Mouse (Mus musculus) brain, adult 2 months (tissue): ENCODE data around the gene Olfr437.
"Not testable (repeated sequence)": the region's sequence is repeated elsewhere in the genome, so short reads cannot be mapped to it uniquely, and the experiment has no call there.

Experiments used
- DNase-seq: peaks from one replicate; pipeline ENCODE4 v3.0.0; 2011; ENCODE audit warnings: low read depth, low spot score

Olfr437 gene

DNA sequence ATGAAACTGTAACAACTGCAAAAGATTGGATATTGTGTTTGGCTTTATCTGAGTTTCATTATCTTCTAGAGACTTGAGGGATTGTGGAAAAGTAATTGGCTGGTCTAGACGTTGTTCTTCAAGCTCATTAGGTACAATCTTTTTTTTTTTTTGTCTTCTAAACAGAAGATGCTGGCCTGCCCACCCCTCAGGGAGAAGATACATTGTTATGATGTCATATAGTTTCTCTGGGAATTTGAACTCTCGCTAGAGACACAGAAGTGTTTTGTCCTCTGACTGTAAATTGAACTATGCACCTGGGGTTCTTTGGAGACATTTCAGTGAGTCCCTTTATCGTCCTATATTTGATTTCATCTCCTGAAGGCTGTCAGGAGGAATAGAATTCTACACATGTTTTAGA lies at the start of gene Olfr437:
Olfr437 (plus strand) TSS at position 301 of the 400 bp plus-strand sequence.
- no peak for DNase-seq

GRCm38 (mm10) chr6:43146267-43146666 lies 16.8 kb upstream of the Olfr437 start, which contains the start of gene Olfr237-ps1:
Olfr237-ps1 (plus strand) TSS chr6:43146567.
- DNase-seq: not testable (repeated sequence)

- peak; percentile 76 for DNase-seq
Measured at GRCm38 (mm10) chr6:43159502-43159901, 3.6 kb upstream of the Olfr437 start.

GRCm38 (mm10) chr6:43167246-43167645 lies 4.2 kb downstream of the Olfr437 start:
- DNase-seq: peak; percentile 60

GRCm38 (mm10) chr6:43171840-43172239 lies 8.8 kb downstream of the Olfr437 start, which contains the start of gene Olfr13:
Olfr13 (plus strand) TSS chr6:43172140.
- DNase-seq: no peak

GRCm38 (mm10) chr6:43178129-43178528 lies 15.0 kb downstream of the Olfr437 start:
- no peak for DNase-seq

GRCm38 (mm10) chr6:43178584-43179501 lies 15.8 kb downstream of the Olfr437 start:
- DNase-seq: peak; percentile 31

DNA sequence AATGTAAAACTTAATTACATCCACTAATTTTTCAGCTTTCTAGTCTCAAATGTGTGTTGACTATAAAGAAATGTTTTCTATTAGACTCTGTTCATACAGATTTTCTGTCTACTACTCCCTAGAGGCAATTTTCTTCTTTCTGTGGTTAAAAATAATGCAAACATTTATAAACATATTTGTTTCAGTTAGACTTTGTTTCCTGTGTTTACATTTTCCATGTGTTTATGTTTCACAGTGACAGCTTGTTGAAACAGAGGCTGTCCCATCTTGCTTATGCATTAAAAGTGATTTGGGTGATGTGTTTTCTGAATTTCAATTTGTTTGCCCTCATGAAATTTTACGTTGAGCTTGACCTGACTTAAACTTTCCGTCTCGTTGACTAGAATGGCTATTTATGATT lies 27.9 kb downstream of the Olfr437 start:
- DNase-seq: no peak

- DNase-seq: peak; percentile 25
Measured at GRCm38 (mm10) chr6:43196781-43197180, 33.7 kb downstream of the Olfr437 start, which contains the start of gene Olfr435. Olfr435 (plus strand) TSS chr6:43197146.

DNA sequence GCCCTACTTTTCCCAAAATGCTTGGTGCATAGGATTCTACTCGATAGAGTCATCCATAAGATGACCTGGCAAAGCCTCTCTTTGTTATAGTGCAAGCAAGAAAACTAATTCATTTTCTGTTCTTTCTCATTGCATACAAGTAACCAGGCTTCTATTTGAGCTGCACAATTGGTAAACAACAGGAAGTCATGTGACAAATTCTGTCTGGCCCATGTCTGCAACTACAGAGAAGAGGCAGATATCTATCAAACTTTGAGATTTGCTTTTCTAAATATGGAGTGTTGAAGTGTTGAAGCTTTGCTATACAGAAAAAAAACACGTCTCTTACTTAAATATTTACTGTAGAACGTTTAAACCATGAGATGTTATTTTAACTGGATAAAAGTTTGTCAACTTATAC lies 35.0 kb downstream of the Olfr437 start:
- no peak for DNase-seq

- no peak for DNase-seq
Measured at GRCm38 (mm10) chr6:43202786-43203185, 39.7 kb downstream of the Olfr437 start.

DNA sequence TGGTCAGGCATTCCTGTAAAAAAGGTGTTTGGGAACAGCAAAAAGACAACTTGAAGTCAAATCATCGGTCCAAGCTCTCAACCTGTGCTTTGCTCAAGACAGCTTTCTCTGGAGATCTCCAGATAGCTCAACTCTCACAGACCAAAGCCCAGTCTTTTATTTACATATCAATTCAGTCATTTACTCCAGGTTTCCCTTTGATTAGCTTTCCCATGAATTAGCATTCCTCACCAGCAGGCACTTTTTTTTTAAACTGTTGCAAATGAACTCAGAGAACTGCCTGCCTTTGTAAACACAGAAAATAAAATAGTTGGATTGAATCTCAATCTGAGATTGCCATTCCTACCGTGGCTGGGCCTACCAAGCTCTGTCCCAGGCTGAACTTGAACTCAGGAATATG lies 42.3 kb downstream of the Olfr437 start:
- no peak for DNase-seq

DNA sequence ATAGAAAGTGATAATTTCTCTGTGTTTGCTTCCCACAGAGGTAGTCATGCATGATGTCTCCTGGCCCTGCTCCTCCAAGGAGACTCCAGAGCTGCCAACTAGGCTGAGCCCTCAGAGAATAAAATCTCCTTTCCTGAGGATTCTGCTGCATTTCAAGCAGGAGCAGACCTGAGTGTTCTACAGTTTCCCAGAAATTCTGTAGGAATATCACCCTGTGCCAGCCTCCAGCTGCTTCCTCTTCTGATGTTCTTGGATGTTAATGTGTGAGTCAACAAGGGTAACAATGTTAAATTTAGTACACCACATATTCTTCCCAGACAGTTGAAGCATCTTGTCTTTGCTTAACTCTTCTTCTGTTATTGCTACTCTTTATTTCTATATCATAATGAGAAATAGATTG lies 49.8 kb downstream of the Olfr437 start, which contains the start of gene Olfr434:
Olfr434 (plus strand) TSS at position 149 of the 400 bp plus-strand sequence.
- DNase-seq: peak; percentile 84
